Mouse (Mus musculus) lung, postnatal 10 days (tissue): ENCODE measurements around the gene Tspan2.

Experiments used
- DNase-seq: peaks from one replicate; pipeline ENCODE4 v3.0.0; 2021

The Tspan2 gene

GRCm38 (mm10) chr3:102773018-102773417, 38.7 kb downstream of the Tspan2 start:
- DNase-seq = no peak

GRCm38 (mm10) chr3:102782618-102783017, 48.3 kb downstream of the Tspan2 start, which contains the start of gene Tshb:
TSS of gene Tshb (minus strand) at chr3:102782718.
- no peak for DNase-seq

- no peak for DNase-seq
These were observed 53.0 kb downstream of the Tspan2 start for GRCm38 (mm10) chr3:102787369-102787768.

GRCm38 (mm10) chr3:102803937-102804336, 69.6 kb downstream of the Tspan2 start:
- DNase-seq = peak; percentile 86

GRCm38 (mm10) chr3:102842386-102842785, 108.1 kb downstream of the Tspan2 start:
- DNase-seq = no peak

GRCm38 (mm10) chr3:102848661-102849060, 114.3 kb downstream of the Tspan2 start:
- DNase-seq = no peak
